Mouse (Mus musculus) CH12.LX (cell line): ENCODE measurements around the gene Tbc1d22a. TPM values are rescaled to one million over a fixed set of nuclear protein-coding genes. Genes with fewer than 3 reads are reported as not detected.

ENCODE experiments used
- DNase-seq: peaks from one replicate; pipeline ENCODE4 v3.0.0-alpha.2; 2013; ENCODE audit errors: extremely low read depth
- H3K27ac ChIP-seq: 2 replicates; pipeline ENCODE4 v1.5.1; 2012; ENCODE audit warnings: low read depth, mild to moderate bottlenecking, control low read depth, moderate library complexity; ENCODE audit not compliant: insufficient read depth
- H3K27me3 ChIP-seq: replicated peaks from 2 replicates; pipeline ENCODE3; 2012; ENCODE audit warnings: inconsistent platforms
- H3K36me3 ChIP-seq, 2 experiments: replicated peaks in 1 of 2; 2 replicates each; pipeline versions ENCODE3 to v1.6.1; 2012; ENCODE audit warnings: inconsistent platforms in 1 of 2, low read length in 1 of 2, mild to moderate bottlenecking in 1 of 2, mixed read lengths in 1 of 2, moderate library complexity in 1 of 2; ENCODE audit not compliant: control insufficient read depth in 1 of 2, insufficient read depth in 1 of 2
- H3K4me1 ChIP-seq, 2 experiments: 2 replicates each; pipeline ENCODE4 v1.6.1; 2012; ENCODE audit warnings: inconsistent platforms in 1 of 2, moderate library complexity in 1 of 2; ENCODE audit not compliant: insufficient read depth in 2 of 2, control insufficient read depth in 1 of 2
- H3K4me2 ChIP-seq: 2 replicates; pipeline ENCODE4 v1.6.1; 2012; ENCODE audit warnings: low read depth, mild to moderate bottlenecking, control low read depth; ENCODE audit not compliant: poor library complexity, insufficient read depth, severe bottlenecking
- H3K4me3 ChIP-seq, 3 experiments: fragments of 150-350 bp in 1 of 3; sonication (generic) in 1 of 3; replicated peaks in 1 of 3; 2 replicates each; pipeline versions ENCODE3 to v1.5.1; 2011 to 2012; ENCODE audit warnings: low read depth in 2 of 3, low read length in 2 of 3, mild to moderate bottlenecking in 2 of 3, moderate library complexity in 2 of 3, control low read depth in 1 of 3, improper control_type of control experiment in 1 of 3, inconsistent platforms in 1 of 3, mixed read lengths in 1 of 3; ENCODE audit not compliant: poor library complexity in 1 of 3
- H3K79me2 ChIP-seq: replicated peaks from 2 replicates; pipeline ENCODE4 v1.6.1; 2012; ENCODE audit warnings: mild to moderate bottlenecking, moderate library complexity; ENCODE audit not compliant: control insufficient read depth, poor library complexity, insufficient read depth, severe bottlenecking; ENCODE audit errors: extremely low read depth
- H3K9ac ChIP-seq: 2 replicates; pipeline ENCODE4 v1.6.1; 2012; ENCODE audit warnings: low read depth, mild to moderate bottlenecking, control low read depth, moderate library complexity; ENCODE audit not compliant: insufficient read depth
- H3K9me3 ChIP-seq: replicated peaks from 2 replicates; pipeline ENCODE3; 2012; ENCODE audit warnings: low read length, inconsistent platforms, mixed read lengths
- CHD1 ChIP-seq: IDR thresholded peaks from 2 replicates; pipeline ENCODE4 v1.6.1; 2012; ENCODE audit warnings: low read depth, low read length, improper control_type of control experiment, inconsistent platforms
- CTCF ChIP-seq, 2 experiments: IDR thresholded peaks in 1 of 2; conservative IDR thresholded peaks in 1 of 2; 2 replicates each; pipeline ENCODE4 v1.5.1; 2011 to 2012; ENCODE audit warnings: low read depth in 2 of 2, low read length in 2 of 2, improper control_type of control experiment in 1 of 2, inconsistent platforms in 1 of 2, mild to moderate bottlenecking in 1 of 2, moderate library complexity in 1 of 2
- ETS1 ChIP-seq: conservative IDR thresholded peaks from 2 replicates; pipeline ENCODE4 v1.6.1; 2012; ENCODE audit warnings: low read depth, mild to moderate bottlenecking, inconsistent platforms, low read length, improper control_type of control experiment, moderate library complexity
- HCFC1 ChIP-seq: IDR thresholded peaks from 2 replicates; pipeline ENCODE4 v1.6.1; 2012; ENCODE audit warnings: low read depth, mild to moderate bottlenecking, inconsistent platforms, low read length, improper control_type of control experiment
- IRF4 ChIP-seq: IDR thresholded peaks from 2 replicates; pipeline ENCODE4 v1.6.1; 2014; ENCODE audit warnings: low read depth, mild to moderate bottlenecking, inconsistent platforms, low read length, improper control_type of control experiment
- JUN ChIP-seq: IDR thresholded peaks from 2 replicates; pipeline ENCODE4 v1.6.1; 2011; ENCODE audit warnings: low read depth, mild to moderate bottlenecking, low read length, improper control_type of control experiment, moderate library complexity; ENCODE audit not compliant: insufficient read depth
- JUND ChIP-seq: conservative IDR thresholded peaks from 2 replicates; pipeline ENCODE4 v1.6.1; 2011; ENCODE audit warnings: low read depth, low read length, improper control_type of control experiment
- KAT2A ChIP-seq: IDR thresholded peaks from 2 replicates; pipeline ENCODE4 v1.6.1; 2012; ENCODE audit warnings: low read length, improper control_type of control experiment, inconsistent platforms; ENCODE audit not compliant: insufficient replicate concordance
- MAFK ChIP-seq: IDR thresholded peaks from 2 replicates; pipeline ENCODE4 v1.6.1; 2011; ENCODE audit warnings: low read length, improper control_type of control experiment; ENCODE audit not compliant: insufficient replicate concordance
- MXI1 ChIP-seq: IDR thresholded peaks from 2 replicates; pipeline ENCODE4 v1.6.1; 2011; ENCODE audit warnings: mild to moderate bottlenecking, low read depth, low read length, improper control_type of control experiment
- NELFE ChIP-seq: IDR thresholded peaks from 2 replicates; pipeline ENCODE4 v1.6.1; 2011; ENCODE audit warnings: low read depth, low read length, improper control_type of control experiment
- RAD21 ChIP-seq: IDR thresholded peaks from 2 replicates; pipeline ENCODE4 v1.6.1; 2011; ENCODE audit warnings: low read depth, mild to moderate bottlenecking, low read length, improper control_type of control experiment, moderate library complexity
- RCOR1 ChIP-seq: conservative IDR thresholded peaks from 2 replicates; pipeline ENCODE4 v1.6.1; 2012; ENCODE audit warnings: low read depth, mild to moderate bottlenecking, inconsistent platforms, low read length, improper control_type of control experiment
- SMC3 ChIP-seq: IDR thresholded peaks from 2 replicates; pipeline ENCODE4 v1.6.1; 2011; ENCODE audit warnings: low read depth, low read length, improper control_type of control experiment
- UBTF ChIP-seq: IDR thresholded peaks from 2 replicates; pipeline ENCODE4 v1.6.1; 2012; ENCODE audit warnings: low read depth, mild to moderate bottlenecking, inconsistent platforms, low read length, improper control_type of control experiment, moderate library complexity
- ZC3H11A ChIP-seq: IDR thresholded peaks from 2 replicates; pipeline ENCODE4 v1.6.1; 2012; ENCODE audit warnings: low read depth, mild to moderate bottlenecking, inconsistent platforms, low read length, improper control_type of control experiment
- dilution Hi-C: fragments of 300-500 bp; cut with MboI; formaldehyde crosslinking; loops from 2 replicates; pipeline ENCODE4 v1.14.3; 2020; ENCODE audit warnings: low sequenced_read_pairs; ENCODE audit not compliant: extremely low pct_unique_long_range_greater_than_20kb, extremely low pct_ligation_motif_present
- in situ Hi-C: fragments of 300-500 bp; cut with MboI; formaldehyde crosslinking; loops from 3 replicates; pipeline ENCODE4 v1.14.3; 2019; ENCODE audit warnings: low sequenced_read_pairs, low pct_ligation_motif_present, low pct_unique_long_range_greater_than_20kb, mixed read lengths
- polyA plus RNA-seq: library from polyadenylated mRNA; unstranded; fragments of >175 nt; gene quantifications from 2 replicates; pipeline ENCODE4 v1.2.1, GENCODE M21; 2012; ENCODE audit warnings: low read depth; ENCODE audit not compliant: insufficient read length
- total RNA-seq, 2 experiments: library from RNA; depleted of rRNA; stranded (reverse); fragments of 300-350 nt in 1 of 2; fragments of >200 nt in 1 of 2; gene quantifications; 2 replicates each; pipeline ENCODE4 v1.2.3; 2012 to 2014

Gene Tbc1d22a
- total and polyA plus RNA-seq, 3 experiments = 17.6 to 20.2 (median 19.4) TPM

DNA sequence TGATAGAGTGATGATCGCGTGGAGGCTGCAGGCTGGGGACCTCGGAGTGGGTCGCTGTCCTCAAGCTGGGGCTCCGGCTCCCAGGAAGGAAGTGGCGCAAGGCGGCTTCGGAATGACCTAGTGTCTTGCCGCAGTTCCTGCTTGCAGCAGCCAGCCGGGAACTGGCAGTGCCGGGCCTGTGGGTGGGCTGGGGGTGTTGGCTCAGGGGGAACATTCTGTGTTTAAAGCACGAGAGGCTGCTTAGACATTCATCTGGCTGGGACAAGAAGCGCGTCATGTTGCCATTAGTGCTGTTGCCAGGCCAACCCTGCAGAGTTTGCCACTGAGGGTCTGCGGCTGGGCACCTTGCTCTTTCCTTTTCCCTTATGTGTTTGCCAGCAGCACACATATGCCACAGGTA is 63.2 kb downstream of the Tbc1d22a start:
- H3K4me2 ChIP-seq = no peak overlapping the region
- H3K27ac ChIP-seq = no peak overlapping the region
- no peaks in the 10 kb centered on the region for H3K27me3 ChIP-seq
- no peaks in the 10 kb centered on the region for H3K9me3 ChIP-seq
- in situ Hi-C loops (no loop called here), dilution Hi-C loops (no loop called here)
- no peak overlapping the region for H3K4me3 ChIP-seq
- no peak overlapping the region for H3K9ac ChIP-seq
- peaks cover 0 to 20% of the 10 kb centered on the region in 2 experiments for H3K36me3 ChIP-seq
- peaks cover 12 to 31% of the 10 kb centered on the region in 2 experiments for H3K4me1 ChIP-seq
- no peaks in the 10 kb centered on the region; the same call in 1 of the 2 replicates for H3K79me2 ChIP-seq
- no peak for TF ChIP-seq CHD1
- DNase-seq = no peak

GRCm38 (mm10) chr15:86279059-86279974 is 65.1 kb downstream of the Tbc1d22a start:
- no peaks in the 10 kb centered on the region for H3K9me3 ChIP-seq
- no peaks in the 10 kb centered on the region; the same call in 1 of the 2 replicates for H3K79me2 ChIP-seq
- in situ Hi-C loops = no loop called here
- no peak overlapping the region for H3K9ac ChIP-seq
- H3K4me3 ChIP-seq = no peak overlapping the region
- TF ChIP-seq MAFK (no peak), RCOR1 (no peak), NELFE (no peak), IRF4 (no peak), KAT2A (no peak), JUND (no peak), SMC3 (no peak), RAD21 (no peak), JUN (no peak), UBTF (no peak), ETS1 (no peak), ZC3H11A (no peak), HCFC1 (no peak), CTCF (conservative IDR thresholded peaks at IDR 0.05 in 1 of 2, IDR thresholded peaks at IDR 0.05 in 1 of 2; ENCODE audit: low read depth in 2 of 2, low read length in 2 of 2) (no peak), MXI1 (no peak)
- H3K36me3 ChIP-seq = peaks cover 0 to 18% of the 10 kb centered on the region in 2 experiments
- H3K4me2 ChIP-seq = no peak overlapping the region
- peaks cover 24 to 50% of the 10 kb centered on the region in 2 experiments for H3K4me1 ChIP-seq
- no peak overlapping the region for H3K27ac ChIP-seq
- no peak for DNase-seq
- no peaks in the 10 kb centered on the region for H3K27me3 ChIP-seq
- dilution Hi-C loops = no loop called here
